Mouse (Mus musculus) ES-E14 (cell line): ENCODE results near the gene Ttll8.

Experiments used
- CHD2 ChIP-seq: IDR thresholded peaks from 2 replicates; pipeline ENCODE4 v1.6.1; 2014; ENCODE audit warnings: mild to moderate bottlenecking, low read depth, low read length, inconsistent platforms
- MAFK ChIP-seq: IDR thresholded peaks from 2 replicates; pipeline ENCODE4 v1.6.1; 2014; ENCODE audit warnings: mild to moderate bottlenecking, low read depth, low read length, inconsistent platforms; ENCODE audit not compliant: insufficient read depth
- ZC3H11A ChIP-seq: IDR thresholded peaks from 2 replicates; pipeline ENCODE4 v1.6.1; 2012; ENCODE audit warnings: low read depth, mild to moderate bottlenecking, inconsistent platforms, low read length, borderline replicate concordance
- ZNF384 ChIP-seq: IDR thresholded peaks from 2 replicates; pipeline ENCODE4 v1.6.1; 2012; ENCODE audit warnings: low read depth, low read length, inconsistent platforms

- no peak for TF ChIP-seq ZC3H11A
- TF ChIP-seq ZNF384 = no peak
- TF ChIP-seq CHD2 = no peak
- no peak for TF ChIP-seq MAFK
Observed at GRCm38 (mm10) chr15:88868024-88868742, 86.0 kb downstream of the Ttll8 start.
